Mouse (Mus musculus): ENCODE measurements around the gene Rp9.

Gene Rp9

DNA sequence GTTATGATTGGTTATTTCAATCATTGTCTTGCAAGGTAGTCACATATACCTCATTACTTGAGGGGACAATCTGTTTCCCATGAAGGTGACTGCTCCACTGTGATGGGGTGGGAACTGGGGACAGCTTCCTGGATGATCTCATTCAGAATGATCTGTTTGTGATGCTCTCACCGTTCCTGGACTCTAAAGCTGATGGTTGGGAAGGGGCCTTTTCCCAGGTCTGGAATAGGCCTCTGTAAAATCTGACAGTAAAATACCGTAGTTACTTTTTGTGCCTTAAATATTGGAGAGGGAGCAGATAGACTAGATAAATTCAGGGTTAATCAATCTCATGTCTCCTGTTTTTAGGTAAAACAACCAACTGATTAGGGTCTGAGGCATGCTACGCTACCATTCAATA lies at the start of gene Rp9:
Gene Rp9 (minus strand): TSS at position 101 of the 400 bp plus-strand sequence.
- TF ChIP-seq GATA4 (IDR thresholded peaks at IDR 0.05; ENCODE audit: insufficient replicate concordance, low read length): no peak

DNA sequence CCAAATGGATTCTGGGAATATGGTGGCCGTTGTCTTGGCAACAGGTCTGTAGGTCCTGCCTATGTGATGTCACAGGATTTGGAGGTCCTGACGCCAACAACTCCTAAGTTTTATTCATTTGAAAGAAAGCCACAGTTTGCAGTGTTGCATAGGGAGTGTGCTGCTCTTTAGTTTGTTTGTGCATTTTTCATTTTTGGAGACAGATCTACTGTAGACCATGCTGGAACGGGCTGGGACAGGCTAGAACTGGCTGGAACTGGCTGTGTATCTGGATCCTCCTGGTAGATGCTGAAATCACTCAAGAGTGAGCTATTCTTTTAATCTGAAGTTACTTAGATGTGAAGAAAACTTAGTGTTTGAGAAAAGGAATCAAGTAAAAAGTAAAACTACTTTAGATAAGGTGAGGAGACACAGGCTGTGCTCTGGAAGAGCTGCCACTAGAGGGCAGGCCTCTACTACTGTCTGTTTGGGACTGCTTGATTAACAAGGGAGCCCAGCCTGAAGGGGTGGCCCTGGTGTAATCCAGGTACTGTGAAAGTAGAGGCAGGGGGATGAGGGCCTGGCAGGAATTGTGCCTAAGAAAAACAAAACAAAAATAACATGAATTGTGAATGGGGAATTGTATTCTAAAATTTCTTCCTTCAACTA lies 49.0 kb upstream of the Rp9 start:
- TF ChIP-seq GATA4 (IDR thresholded peaks at IDR 0.05; ENCODE audit: insufficient replicate concordance, low read length): no peak

DNA sequence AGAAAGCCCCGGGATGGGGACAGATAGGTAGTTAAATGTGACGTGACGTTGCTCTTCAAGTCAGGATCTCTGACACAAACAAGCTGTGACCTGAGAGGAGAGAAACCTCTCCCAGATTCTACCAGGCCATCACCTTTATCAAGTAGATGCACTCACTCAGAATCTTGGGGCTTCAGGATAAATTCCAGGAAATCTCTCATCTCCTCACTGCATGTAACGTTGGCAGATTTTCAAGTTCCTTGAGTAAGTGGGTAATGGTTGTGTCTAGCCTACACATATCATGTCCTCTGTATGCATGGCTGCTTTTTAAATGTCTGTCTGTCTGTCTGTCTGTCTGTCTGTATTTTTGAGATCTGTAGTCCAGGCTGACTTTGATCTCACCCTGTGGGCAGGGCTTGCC lies 45.5 kb upstream of the Rp9 start:
- TF ChIP-seq GATA4 (IDR thresholded peaks at IDR 0.05; ENCODE audit: insufficient replicate concordance, low read length): no peak

DNA sequence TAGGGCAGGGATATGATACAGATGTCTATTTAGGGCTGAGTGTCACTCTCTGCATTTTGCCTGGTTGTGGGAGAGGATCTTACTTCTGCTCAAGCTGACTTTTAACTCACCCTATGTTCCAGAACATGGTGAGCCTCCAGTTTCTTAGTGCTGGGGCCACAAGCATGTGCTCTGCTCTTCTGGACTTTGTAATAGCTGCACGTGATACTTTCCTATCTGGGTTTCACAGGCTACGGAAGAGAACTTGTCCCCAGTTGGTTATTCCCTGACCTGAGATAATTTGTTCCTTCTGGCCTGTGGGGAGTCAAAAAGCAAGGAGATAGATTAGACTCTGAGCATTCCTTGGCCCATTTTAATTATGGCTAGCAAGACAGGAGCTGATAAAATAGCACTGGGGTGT lies 36.0 kb upstream of the Rp9 start:
- TF ChIP-seq GATA4 (IDR thresholded peaks at IDR 0.05; ENCODE audit: insufficient replicate concordance, low read length): no peak

DNA sequence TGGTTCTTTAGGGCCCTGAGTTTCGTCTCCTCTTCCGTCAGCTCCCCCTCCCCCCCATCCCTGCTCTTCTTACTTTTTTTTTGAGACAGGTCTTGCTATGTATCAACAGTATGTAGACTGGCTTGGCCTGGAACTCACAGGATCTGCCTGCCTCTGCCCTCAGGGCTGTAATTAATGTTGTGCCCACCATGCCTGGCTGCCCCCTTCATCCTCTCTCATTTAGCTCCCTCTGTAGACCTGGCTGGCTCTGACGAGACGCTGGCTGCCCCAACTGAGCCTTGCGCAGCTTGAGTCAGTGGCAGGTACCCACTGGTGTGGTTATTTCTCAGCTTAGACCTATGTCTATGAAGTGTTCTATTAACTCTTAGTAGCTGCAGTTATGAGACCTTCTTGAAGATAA lies 34.0 kb upstream of the Rp9 start:
- TF ChIP-seq GATA4 (IDR thresholded peaks at IDR 0.05; ENCODE audit: insufficient replicate concordance, low read length): no peak

DNA sequence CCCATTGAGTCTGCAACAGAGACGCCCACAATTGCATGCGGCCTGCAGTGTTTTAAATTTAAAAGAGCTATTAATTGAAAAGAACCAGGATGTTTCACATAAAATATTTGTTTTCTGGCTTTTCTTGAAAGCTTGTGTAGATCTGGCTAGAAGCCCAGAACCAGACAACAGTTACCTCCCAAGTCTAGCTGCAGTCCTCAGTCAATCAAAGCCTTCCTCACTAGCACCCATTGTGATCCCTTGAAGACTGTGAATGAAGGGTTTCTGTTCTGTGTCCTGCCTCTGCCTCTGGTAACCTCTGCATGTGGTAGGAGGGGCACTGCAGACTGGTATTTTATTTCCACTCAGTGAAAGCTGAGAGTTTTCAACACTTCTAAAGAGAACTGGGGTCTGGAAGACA lies 33.4 kb upstream of the Rp9 start:
- no peak for TF ChIP-seq GATA4 (IDR thresholded peaks at IDR 0.05; ENCODE audit: insufficient replicate concordance, low read length)

DNA sequence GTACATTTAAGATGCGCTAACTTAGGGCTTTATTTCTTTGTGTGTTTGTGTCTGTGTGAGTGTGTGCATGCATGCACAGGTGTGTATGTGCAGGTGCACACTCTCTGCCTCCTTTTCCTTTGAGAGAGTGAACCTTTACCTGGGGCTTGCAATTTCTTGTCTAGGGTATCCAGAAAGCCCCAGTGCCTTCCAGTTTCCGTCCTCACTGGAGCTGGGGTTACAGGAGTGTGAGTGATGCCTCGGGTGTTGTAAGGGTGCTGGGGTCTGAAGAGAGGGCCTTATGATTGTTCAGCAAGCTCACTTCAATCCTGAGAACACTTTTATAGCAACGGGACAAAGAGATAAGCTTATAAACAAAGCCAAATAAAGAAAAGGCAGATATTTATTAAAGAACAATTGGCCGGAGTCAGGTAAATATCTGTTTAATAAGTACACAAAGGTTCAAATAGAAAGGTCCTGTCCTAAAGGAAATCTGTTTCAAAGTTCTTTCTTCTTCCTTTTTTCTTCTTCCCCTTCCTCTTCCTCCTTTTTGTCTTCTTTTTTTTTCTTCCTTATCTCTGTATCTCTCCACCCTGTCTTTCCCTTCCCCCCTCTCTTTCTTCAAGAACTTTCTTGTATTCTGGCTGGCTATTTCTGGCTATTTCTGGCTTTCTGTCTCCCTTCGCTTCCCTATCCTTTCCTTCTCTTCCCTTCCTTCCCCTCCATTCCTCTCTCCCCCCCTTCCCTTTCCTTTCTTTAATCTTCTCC lies 27.7 kb upstream of the Rp9 start:
- TF ChIP-seq GATA4 (IDR thresholded peaks at IDR 0.05; ENCODE audit: insufficient replicate concordance, low read length): no peak

DNA sequence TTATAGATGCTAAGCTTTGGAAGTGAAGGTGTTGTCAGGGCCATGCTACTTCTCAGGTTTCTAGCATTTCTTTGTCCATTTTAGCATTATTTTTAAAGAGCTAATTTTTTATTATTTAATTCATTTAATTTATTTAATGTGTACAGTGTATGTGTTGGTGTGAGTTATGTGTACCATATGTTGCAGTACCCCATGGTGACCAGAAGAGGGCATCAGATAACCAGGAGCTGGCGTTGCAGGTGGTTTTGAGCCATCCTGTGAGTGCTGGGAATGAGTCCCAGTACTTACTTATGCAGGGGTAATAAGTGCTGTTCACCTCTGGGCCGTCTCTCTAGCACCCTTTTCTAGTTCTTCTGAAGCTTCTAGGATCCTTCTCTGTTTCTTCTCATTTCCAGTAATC lies 25.6 kb upstream of the Rp9 start:
- no peak for TF ChIP-seq GATA4 (IDR thresholded peaks at IDR 0.05; ENCODE audit: insufficient replicate concordance, low read length)

DNA sequence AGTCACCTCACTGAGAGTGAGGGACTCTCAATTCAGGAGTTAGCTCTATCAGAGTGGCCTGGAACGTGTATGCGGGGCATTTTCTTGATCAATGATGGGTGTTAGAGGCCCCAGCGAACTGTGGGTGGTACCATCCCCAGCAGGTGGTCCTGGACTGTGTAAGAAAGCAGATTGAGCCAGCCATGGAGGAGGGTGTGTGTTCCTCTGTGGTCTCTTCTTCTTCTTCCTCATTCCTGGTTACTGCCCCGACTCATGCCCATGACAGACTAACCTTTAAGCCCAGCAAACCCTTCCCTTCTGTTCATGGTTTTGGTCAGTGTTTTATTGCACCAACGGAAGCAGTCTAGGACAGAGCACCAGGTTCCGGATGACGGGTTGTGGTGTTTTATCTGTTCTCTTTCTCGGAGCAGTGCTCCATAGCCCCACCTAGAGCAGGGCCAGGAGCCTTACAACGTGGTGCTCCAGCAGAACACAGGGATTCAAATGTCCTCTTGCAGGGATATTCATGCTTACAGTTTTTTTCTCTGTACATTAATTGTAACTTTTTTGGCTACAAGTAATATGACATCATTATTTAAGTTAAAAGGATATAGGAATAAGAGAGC lies 24.8 kb upstream of the Rp9 start:
- no peak for TF ChIP-seq GATA4 (IDR thresholded peaks at IDR 0.05; ENCODE audit: insufficient replicate concordance, low read length)

DNA sequence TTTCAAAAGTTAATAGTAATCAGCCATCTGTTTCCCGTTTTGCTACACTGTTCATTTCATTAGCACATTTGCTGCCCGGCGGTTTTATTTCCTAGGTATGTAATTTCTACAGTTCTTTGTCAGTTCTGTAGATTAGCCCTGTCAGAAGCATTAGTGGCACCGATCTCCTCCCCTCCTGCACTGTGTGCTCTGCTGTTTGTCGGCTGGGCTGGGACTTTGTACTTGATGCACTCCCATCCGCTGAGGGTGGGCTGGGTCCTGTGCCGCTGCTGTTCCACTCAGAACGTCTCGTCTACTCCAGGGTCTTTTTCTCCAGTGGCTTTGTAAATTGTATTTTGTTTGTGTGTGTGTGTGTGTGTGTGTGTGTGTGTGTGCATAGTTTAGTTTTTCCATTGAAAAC lies 19.4 kb upstream of the Rp9 start:
- no peak for TF ChIP-seq GATA4 (IDR thresholded peaks at IDR 0.05; ENCODE audit: insufficient replicate concordance, low read length)

DNA sequence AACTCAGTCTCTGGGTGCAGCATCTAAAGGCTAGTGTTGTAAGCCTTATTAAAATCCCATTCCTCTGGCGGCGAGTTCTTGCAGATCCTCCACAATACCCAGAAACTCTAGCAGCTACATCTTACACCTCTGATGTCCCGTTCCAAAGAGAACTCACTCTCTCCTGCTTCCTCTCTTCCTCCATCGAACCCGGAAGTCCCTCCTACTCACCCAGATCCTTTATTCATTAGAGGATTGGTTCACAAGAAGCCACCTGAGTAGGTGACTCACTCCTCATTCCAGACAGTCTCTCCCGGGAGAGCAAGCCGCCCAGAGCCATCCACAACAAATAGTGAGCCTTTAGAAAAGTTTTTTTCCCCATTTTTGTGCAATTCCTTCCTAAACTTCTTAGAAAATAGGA lies 16.7 kb upstream of the Rp9 start:
- TF ChIP-seq GATA4 (IDR thresholded peaks at IDR 0.05; ENCODE audit: insufficient replicate concordance, low read length): no peak

DNA sequence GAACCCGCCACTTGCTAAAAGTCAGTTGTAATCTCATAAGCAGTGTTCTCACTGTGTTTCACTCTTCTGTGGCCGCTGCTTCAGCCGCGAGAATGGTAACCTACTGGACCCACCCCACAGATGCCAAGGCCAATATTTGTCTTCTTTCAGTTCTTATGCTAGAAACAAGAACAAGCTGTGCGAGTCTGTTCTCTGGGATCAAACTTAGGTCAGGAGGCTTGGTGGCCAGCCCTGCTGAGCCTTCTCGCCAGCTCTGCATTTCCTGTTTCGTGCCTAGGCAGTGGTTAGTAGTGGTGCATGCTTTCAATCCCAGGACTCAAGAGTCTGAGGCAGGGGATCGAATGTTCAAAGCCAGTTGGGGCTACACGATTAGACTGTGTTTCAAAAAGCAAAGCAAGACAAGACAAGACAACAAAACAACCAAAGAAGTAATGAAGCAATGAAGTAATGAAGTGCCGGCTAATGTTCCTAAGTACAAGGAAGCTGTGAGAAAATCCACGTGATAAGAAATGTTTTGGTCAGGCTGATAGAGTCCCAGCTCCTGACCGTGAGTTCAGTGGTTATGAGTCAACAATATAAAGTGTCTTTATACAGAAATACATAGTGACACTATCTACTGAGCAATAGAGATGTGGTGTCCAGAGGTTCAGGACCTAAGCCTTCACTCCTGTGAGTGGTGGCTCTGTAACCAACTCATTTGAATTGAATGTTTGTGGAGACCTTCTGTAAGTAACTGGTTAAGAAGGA lies 15.2 kb upstream of the Rp9 start:
- TF ChIP-seq GATA4 (IDR thresholded peaks at IDR 0.05; ENCODE audit: insufficient replicate concordance, low read length): no peak

DNA sequence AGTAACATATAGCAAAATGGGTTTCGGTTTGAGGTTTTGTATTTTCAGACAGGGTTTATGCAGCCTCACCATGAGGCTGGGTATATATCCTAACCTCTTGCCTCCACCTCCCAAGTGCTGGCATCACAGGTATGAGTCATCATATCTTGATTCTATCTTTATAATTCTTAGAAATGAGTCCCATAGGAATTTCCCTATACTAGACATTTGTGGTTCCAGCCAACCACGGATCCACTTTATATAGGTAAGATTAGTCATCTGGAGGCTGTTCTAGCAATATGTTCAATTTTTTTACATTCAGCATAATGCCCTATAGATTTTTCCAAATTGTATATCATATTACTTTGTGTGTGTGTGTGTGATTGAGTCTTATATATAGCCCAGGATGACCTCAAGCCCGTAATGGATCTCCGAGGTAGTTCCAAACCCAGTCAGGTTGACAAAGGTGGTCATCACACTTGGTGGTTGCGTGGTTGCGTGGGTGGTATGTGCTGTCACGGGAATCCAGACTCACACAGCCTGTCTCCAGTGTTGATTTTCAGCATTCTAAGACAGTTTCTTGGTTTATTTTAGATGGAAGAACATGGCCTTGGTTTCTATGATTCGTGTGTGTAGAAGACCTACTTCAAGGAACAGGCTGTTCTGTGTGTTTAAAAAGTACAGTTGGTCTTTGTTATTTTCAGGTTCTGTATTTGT lies 14.5 kb upstream of the Rp9 start:
- TF ChIP-seq GATA4 (IDR thresholded peaks at IDR 0.05; ENCODE audit: insufficient replicate concordance, low read length): no peak

DNA sequence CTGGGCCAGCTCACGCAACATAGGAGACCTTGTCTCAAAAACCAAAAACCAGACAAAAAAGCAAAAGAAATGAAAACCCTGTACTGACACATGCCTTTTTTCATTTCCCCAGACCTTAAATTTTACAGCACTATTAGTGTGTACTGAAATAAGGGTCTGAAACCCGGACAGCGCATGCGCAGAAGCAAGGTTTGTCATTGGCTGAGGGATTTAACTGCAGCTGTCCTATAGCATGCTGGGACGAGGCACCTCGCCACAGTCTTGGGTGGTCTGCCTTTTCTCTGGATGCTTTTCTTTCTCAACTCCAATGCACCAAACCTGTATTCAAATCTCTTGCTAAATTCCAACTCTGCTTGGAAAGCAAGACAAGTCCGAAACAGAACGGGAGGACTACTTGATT lies 9.4 kb upstream of the Rp9 start:
- no peak for TF ChIP-seq GATA4 (IDR thresholded peaks at IDR 0.05; ENCODE audit: insufficient replicate concordance, low read length)

DNA sequence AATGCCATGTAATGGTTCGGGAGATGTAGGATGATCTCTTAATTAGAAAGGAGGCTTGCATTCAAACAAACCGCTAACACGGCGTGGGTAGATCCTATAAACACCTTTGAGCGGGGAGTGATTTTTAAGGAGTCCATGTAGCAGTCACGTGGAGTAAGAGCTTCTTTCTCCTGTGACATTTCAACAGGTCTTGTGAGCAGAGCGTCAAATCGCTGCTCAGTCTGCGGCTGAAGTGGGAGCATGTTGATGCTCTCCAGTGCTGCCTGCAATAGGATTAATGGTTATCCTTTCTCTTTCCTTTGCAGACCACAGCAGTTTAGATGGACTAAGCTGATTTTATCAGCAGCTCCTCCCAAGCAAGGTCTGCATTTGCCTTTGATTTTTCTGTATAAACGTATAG lies 6.7 kb upstream of the Rp9 start:
- TF ChIP-seq GATA4 (IDR thresholded peaks at IDR 0.05; ENCODE audit: insufficient replicate concordance, low read length): no peak

Measured in liver, adult (tissue).